Mouse (Mus musculus): Measurements from ENCODE around the gene E2f6. TPM values are rescaled to one million over a fixed set of nuclear protein-coding genes. Genes with fewer than 3 reads are reported as not detected.

Gene E2f6
- polyA plus RNA-seq, 1 experiment from 2014 or later: 45.5 TPM

GRCm38 (mm10) chr12:16793371-16793770, 17.4 kb upstream of the E2f6 start:
- no peaks in the 10 kb centered on the region for H3K4me1 ChIP-seq (ENCODE audit: control insufficient read depth, insufficient read depth, low read length)
- H3K27ac ChIP-seq (ENCODE audit: low read length): no peak overlapping the region
- no peaks in the 10 kb centered on the region for H3K27me3 ChIP-seq (ENCODE audit: control insufficient read depth, insufficient read depth, low read length)
- WGBS: 92% methylated on average over 4 of the region's 4 CpGs
- no peak overlapping the region for H3K4me3 ChIP-seq (ENCODE audit: low read length)
- H3K9ac ChIP-seq (ENCODE audit: low read length): no peak overlapping the region
- H3K4me2 ChIP-seq (ENCODE audit: low read depth, low read length): no peak overlapping the region
- H3K9me3 ChIP-seq (replicated peaks; ENCODE audit: control insufficient read depth, low read length): no peaks in the 10 kb centered on the region
- no peak for ATAC-seq (replicated peaks; ENCODE audit: extremely low read depth, insufficient read depth, low FRiP score)
- H3K36me3 ChIP-seq (ENCODE audit: control insufficient read depth, insufficient read depth): no peaks in the 10 kb centered on the region

GRCm38 (mm10) chr12:16795781-16796180, 15.0 kb upstream of the E2f6 start:
- peaks cover 1% of the 10 kb centered on the region for H3K4me1 ChIP-seq (ENCODE audit: control insufficient read depth, insufficient read depth, low read length)
- no peak for ATAC-seq (replicated peaks; ENCODE audit: extremely low read depth, insufficient read depth, low FRiP score)
- no peak overlapping the region for H3K9ac ChIP-seq (ENCODE audit: low read length)
- no peaks in the 10 kb centered on the region for H3K9me3 ChIP-seq (replicated peaks; ENCODE audit: control insufficient read depth, low read length)
- H3K36me3 ChIP-seq (ENCODE audit: control insufficient read depth, insufficient read depth): no peaks in the 10 kb centered on the region
- H3K27ac ChIP-seq (ENCODE audit: low read length): no peak overlapping the region
- H3K4me2 ChIP-seq (ENCODE audit: low read depth, low read length): no peak overlapping the region
- peaks cover 5% of the 10 kb centered on the region; the same call in 1 of the 2 replicates for H3K27me3 ChIP-seq (ENCODE audit: control insufficient read depth, insufficient read depth, low read length)
- WGBS: 81% methylated on average over 3 of the region's 3 CpGs
- H3K4me3 ChIP-seq (ENCODE audit: low read length): no peak overlapping the region

- ATAC-seq (replicated peaks; ENCODE audit: extremely low read depth, insufficient read depth, low FRiP score): no peak
- Histone ChIP-seq H3K36me3 (ENCODE audit: control insufficient read depth, insufficient read depth) (no peaks in the 10 kb centered on the region), H3K27me3 (ENCODE audit: control insufficient read depth, insufficient read depth, low read length) (peaks cover 12% of the 10 kb centered on the region; the same call in 1 of the 2 replicates), H3K4me2 (ENCODE audit: low read depth, low read length) (no peak overlapping the region), H3K4me1 (ENCODE audit: control insufficient read depth, insufficient read depth, low read length) (peaks cover 2% of the 10 kb centered on the region), H3K4me3 (ENCODE audit: low read length) (no peak overlapping the region), H3K9ac (ENCODE audit: low read length) (no peak overlapping the region), H3K27ac (ENCODE audit: low read length) (no peak overlapping the region), H3K9me3 (replicated peaks; ENCODE audit: control insufficient read depth, low read length) (no peaks in the 10 kb centered on the region)
- 64% methylated on average over 3 of the region's 3 CpGs for WGBS
Observed at GRCm38 (mm10) chr12:16798894-16799293, 11.9 kb upstream of the E2f6 start.

DNA sequence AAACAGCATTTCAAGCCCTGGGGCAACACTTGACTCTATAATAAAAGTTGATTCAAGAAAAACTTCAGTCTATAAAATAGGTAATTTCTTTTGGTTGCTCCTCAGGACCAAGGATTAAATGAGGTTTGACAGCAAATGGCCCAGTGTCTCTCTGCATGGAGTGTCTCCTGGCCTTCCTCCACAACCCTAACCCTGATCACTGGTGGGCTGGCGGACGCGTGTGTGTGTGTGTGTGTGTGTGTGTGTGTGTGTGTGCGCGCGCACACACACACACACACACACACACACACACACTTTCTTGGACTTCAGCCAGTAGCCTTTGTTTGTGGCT, 10.9 kb upstream of the E2f6 start:
- no peak for ATAC-seq (replicated peaks; ENCODE audit: extremely low read depth, insufficient read depth, low FRiP score)
- H3K27ac ChIP-seq (ENCODE audit: low read length): no peak overlapping the region
- H3K4me2 ChIP-seq (ENCODE audit: low read depth, low read length): peak overlapping the region; percentile 97
- no peak overlapping the region; the same call in 1 of the 2 replicates for H3K9ac ChIP-seq (ENCODE audit: low read length)
- peak overlapping the region; percentile 62 for H3K4me3 ChIP-seq (ENCODE audit: low read length)
- 24% methylated on average over 6 of the region's 6 CpGs for WGBS
- H3K27me3 ChIP-seq (ENCODE audit: control insufficient read depth, insufficient read depth, low read length): peaks cover 12% of the 10 kb centered on the region; the same call in 1 of the 2 replicates
- H3K4me1 ChIP-seq (ENCODE audit: control insufficient read depth, insufficient read depth, low read length): peaks cover 2% of the 10 kb centered on the region
- H3K9me3 ChIP-seq (replicated peaks; ENCODE audit: control insufficient read depth, low read length): no peaks in the 10 kb centered on the region
- no peaks in the 10 kb centered on the region for H3K36me3 ChIP-seq (ENCODE audit: control insufficient read depth, insufficient read depth)

GRCm38 (mm10) chr12:16800259-16800958, 10.4 kb upstream of the E2f6 start, which contains the start of gene Greb1:
Gene Greb1 (minus strand): TSS chr12:16800886.
- Histone ChIP-seq H3K9ac (ENCODE audit: low read length) (peak within 1 kb of the TSS; percentile 46), H3K9me3 (replicated peaks; ENCODE audit: control insufficient read depth, low read length) (no peaks in the 10 kb centered on the region), H3K4me2 (ENCODE audit: low read depth, low read length) (peak within 1 kb of the TSS; percentile 97), H3K27ac (ENCODE audit: low read length) (no peak within 1 kb of the TSS), H3K4me3 (ENCODE audit: low read length) (peak within 1 kb of the TSS; percentile 62), H3K4me1 (ENCODE audit: control insufficient read depth, insufficient read depth, low read length) (peaks cover 2% of the 10 kb centered on the region), H3K36me3 (ENCODE audit: control insufficient read depth, insufficient read depth) (no peaks in the 10 kb centered on the region), H3K27me3 (ENCODE audit: control insufficient read depth, insufficient read depth, low read length) (peaks cover 12% of the 10 kb centered on the region; the same call in 1 of the 2 replicates)
- under 1% methylated on average over 46 of the region's 53 CpGs for WGBS
- ATAC-seq (replicated peaks; ENCODE audit: extremely low read depth, insufficient read depth, low FRiP score): peak; percentile 45; the same call in 1 of the 2 replicates

DNA sequence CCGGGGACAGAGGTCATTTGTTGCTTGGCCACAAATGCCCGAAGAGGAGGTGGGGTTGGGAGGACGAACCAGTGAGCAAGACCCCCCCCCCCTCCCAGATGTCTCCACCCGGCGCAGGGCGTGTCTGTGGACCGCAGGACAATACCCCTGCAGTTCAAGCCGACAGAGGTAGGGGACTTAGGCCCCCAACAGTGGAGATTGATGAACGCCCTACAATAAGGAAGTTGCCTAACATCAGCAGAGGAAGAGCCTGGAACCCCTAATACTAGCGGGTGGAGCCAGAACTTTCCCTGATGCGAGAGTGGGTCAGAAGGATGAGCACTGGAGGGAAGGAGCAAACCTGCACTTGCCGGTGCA, 9.8 kb upstream of the E2f6 start:
- 2% methylated on average over 12 of the region's 12 CpGs for WGBS
- H3K27me3 ChIP-seq (ENCODE audit: control insufficient read depth, insufficient read depth, low read length): peaks cover 12% of the 10 kb centered on the region; the same call in 1 of the 2 replicates
- no peak for ATAC-seq (replicated peaks; ENCODE audit: extremely low read depth, insufficient read depth, low FRiP score)

DNA sequence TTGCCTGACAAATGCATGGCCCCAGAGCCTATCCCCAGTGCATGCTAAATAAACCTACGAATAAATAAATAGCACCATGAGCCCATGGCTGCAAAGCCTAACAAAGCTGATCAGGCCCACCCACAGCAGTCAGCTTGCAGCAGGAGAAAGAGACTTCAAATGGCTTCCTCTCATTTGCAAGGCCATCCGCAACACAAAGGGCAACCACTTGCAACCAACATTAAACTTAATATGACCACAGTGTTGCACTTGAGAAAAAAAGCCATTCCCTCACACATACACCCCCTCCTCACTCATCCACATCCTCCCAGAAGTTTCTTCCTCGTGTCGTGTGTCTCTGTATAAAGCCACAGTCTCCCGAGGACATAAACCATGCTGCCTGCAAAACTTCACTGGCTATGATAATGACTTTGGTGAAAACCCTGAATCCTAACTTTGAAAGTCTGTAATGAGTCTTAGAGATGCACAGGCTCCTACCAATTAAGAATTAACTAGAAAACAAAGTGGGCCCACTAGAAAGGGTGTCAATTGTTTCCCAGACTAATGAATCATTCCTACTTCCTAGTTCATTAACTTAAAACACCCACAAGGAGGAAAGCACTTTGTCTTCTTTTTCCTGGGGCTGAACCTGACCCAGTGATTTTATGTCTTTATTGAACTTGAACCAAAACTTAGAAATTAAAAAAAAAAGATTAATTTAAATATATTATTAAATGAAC, 7.4 kb upstream of the E2f6 start:
- no peaks in the 10 kb centered on the region for H3K9me3 ChIP-seq (replicated peaks; ENCODE audit: control insufficient read depth, low read length)
- no peaks in the 10 kb centered on the region for H3K36me3 ChIP-seq (ENCODE audit: control insufficient read depth, insufficient read depth)
- whole genome bisulfite sequencing: 51% methylated on average over 5 of the region's 5 CpGs
- no peak overlapping the region for H3K9ac ChIP-seq (ENCODE audit: low read length)
- H3K27me3 ChIP-seq (ENCODE audit: control insufficient read depth, insufficient read depth, low read length): peaks cover 24% of the 10 kb centered on the region
- no peak for ATAC-seq (replicated peaks; ENCODE audit: extremely low read depth, insufficient read depth, low FRiP score)
- no peak overlapping the region for H3K4me3 ChIP-seq (ENCODE audit: low read length)
- no peak overlapping the region for H3K4me2 ChIP-seq (ENCODE audit: low read depth, low read length)
- peaks cover 2% of the 10 kb centered on the region for H3K4me1 ChIP-seq (ENCODE audit: control insufficient read depth, insufficient read depth, low read length)
- no peak overlapping the region for H3K27ac ChIP-seq (ENCODE audit: low read length)

More for the DNA sequence above, 9.8 kb upstream of the E2f6 start:
- Histone ChIP-seq H3K36me3 (ENCODE audit: control insufficient read depth, insufficient read depth) (no peaks in the 10 kb centered on the region), H3K27ac (ENCODE audit: low read length) (no peak overlapping the region), H3K9me3 (replicated peaks; ENCODE audit: control insufficient read depth, low read length) (no peaks in the 10 kb centered on the region), H3K4me1 (ENCODE audit: control insufficient read depth, insufficient read depth, low read length) (peaks cover 2% of the 10 kb centered on the region), H3K9ac (ENCODE audit: low read length) (peak overlapping the region; percentile 46), H3K4me2 (ENCODE audit: low read depth, low read length) (peak overlapping the region; percentile 97), H3K4me3 (ENCODE audit: low read length) (peak overlapping the region; percentile 62)

- Histone ChIP-seq H3K4me3 (ENCODE audit: low read length) (no peak overlapping the region), H3K9ac (ENCODE audit: low read length) (no peak overlapping the region), H3K27ac (ENCODE audit: low read length) (no peak overlapping the region), H3K4me2 (ENCODE audit: low read depth, low read length) (no peak overlapping the region), H3K27me3 (ENCODE audit: control insufficient read depth, insufficient read depth, low read length) (peaks cover 28% of the 10 kb centered on the region), H3K36me3 (ENCODE audit: control insufficient read depth, insufficient read depth) (no peaks in the 10 kb centered on the region), H3K9me3 (replicated peaks; ENCODE audit: control insufficient read depth, low read length) (no peaks in the 10 kb centered on the region), H3K4me1 (ENCODE audit: control insufficient read depth, insufficient read depth, low read length) (peaks cover 2% of the 10 kb centered on the region)
- no peak for ATAC-seq (replicated peaks; ENCODE audit: extremely low read depth, insufficient read depth, low FRiP score)
- 68% methylated on average over 5 of the region's 5 CpGs for WGBS
Observed at GRCm38 (mm10) chr12:16803956-16804430, 6.8 kb upstream of the E2f6 start.

DNA sequence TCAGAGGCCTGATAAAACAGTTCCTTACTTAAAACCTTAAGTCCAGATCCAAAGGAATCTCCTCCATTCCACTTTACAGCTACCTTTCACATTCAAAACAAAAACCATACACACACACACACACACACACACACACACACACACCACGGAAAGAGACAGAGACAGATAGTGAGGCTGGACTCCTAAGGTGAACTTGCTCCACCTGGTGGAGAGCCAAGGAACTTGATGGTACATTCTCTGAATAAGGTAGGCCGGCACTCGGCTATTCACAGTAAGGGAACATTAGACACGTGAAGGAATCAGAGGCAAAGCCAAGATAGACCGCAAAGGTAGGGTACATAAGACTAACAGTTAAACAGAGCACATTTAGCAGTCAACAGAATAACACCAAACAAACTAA, 5.3 kb upstream of the E2f6 start:
- peaks cover 2% of the 10 kb centered on the region; the same call in 1 of the 2 replicates for H3K4me1 ChIP-seq (ENCODE audit: control insufficient read depth, insufficient read depth, low read length)
- no peak overlapping the region for H3K4me3 ChIP-seq (ENCODE audit: low read length)
- WGBS: 5% methylated on average over 5 of the region's 5 CpGs
- H3K27ac ChIP-seq (ENCODE audit: low read length): no peak overlapping the region
- no peaks in the 10 kb centered on the region for H3K36me3 ChIP-seq (ENCODE audit: control insufficient read depth, insufficient read depth)
- peaks cover 30% of the 10 kb centered on the region for H3K27me3 ChIP-seq (ENCODE audit: control insufficient read depth, insufficient read depth, low read length)
- no peaks in the 10 kb centered on the region for H3K9me3 ChIP-seq (replicated peaks; ENCODE audit: control insufficient read depth, low read length)
- H3K4me2 ChIP-seq (ENCODE audit: low read depth, low read length): no peak overlapping the region
- no peak overlapping the region for H3K9ac ChIP-seq (ENCODE audit: low read length)
- no peak for ATAC-seq (replicated peaks; ENCODE audit: extremely low read depth, insufficient read depth, low FRiP score)
